Mouse (Mus musculus) cerebellum, postnatal 25 days (tissue): ENCODE measurements around the gene Cdr1.
A peak's percentile ranks its signal among the peaks of the same experiment; 100 is the strongest.

ENCODE experiments used
- DNase-seq, 2 experiments: peaks; one replicate each; pipeline ENCODE4 v3.0.0; 2021; ENCODE audit warnings: mixed read lengths in 2 of 2

The Cdr1 gene

DNA sequence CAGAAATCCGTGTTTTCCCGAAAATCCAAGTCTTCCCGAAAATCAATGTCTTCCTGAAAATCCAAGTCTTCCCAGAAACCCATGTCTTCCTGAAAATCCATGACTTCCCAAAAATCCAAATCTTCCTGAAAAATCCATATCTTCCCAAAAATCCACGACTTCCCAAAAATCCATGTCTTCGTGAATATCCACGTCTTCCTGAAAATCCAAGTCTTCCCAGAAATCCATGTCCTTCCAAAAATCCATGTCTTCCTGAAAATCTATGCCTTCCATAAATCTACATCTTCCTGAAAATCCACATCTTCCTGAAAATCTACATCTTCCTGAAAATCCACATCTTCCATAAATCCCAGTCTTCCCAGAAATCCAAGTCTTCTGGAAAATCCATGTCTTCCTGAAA is at the start of gene Cdr1:
Gene Cdr1, minus strand, starts transcription at position 101 of the 400 bp plus-strand sequence.
- no peak for DNase-seq

DNA sequence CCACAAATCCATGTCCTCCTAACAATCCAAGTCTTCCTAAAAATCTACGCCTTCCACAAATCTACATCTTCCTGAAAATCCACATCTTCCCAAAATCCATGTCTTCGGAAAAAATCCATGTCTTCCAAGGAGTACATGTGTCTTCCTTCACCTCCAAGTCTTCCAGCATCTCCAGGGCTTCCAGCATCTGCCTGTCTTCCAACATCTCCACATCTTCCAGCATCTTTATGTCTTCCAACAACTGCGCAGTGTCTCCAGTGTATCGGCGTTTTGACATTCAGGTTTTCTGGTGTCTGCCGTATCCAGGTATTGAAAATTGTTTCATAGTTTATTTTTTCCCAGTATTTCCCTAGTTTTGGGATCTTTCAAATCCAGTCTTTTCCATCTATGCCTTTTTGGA is 511 bp upstream of the Cdr1 start:
- DNase-seq, result no peak

- peak; percentile 28 to 60 for DNase-seq
Observed at GRCm38 (mm10) chrX:61166519-61166918, 18.8 kb downstream of the Cdr1 start.

GRCm38 (mm10) chrX:61161249-61161648 is 24.1 kb downstream of the Cdr1 start:
- no peak for DNase-seq

DNA sequence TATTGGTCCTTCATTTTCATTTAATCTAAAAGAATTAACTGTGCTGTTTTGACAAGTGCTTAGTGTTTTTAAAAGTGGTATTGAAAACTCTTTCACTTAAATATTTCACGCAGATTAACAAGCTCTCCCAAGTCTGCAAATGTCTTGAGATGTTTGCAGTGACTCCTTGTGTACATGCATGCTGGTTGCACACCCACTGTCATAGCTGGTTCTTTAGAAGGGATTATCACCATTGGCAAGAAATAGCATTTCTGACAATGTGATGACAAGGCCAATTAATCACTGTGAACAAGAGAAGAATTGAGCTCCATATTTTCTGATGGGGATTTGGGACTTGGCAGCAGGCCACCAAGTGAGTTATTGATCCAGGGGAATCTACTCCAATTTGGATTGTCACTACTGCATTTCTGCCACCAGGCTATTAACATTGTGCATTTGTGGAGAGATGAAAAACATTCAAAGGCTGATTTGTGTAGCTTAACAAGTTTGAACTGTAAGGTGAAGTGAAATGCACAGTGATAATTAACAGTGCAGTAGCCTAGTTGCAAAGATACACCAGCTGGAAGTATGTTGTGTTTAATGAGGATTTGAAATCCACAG is 30.6 kb downstream of the Cdr1 start:
- no peak for DNase-seq

DNA sequence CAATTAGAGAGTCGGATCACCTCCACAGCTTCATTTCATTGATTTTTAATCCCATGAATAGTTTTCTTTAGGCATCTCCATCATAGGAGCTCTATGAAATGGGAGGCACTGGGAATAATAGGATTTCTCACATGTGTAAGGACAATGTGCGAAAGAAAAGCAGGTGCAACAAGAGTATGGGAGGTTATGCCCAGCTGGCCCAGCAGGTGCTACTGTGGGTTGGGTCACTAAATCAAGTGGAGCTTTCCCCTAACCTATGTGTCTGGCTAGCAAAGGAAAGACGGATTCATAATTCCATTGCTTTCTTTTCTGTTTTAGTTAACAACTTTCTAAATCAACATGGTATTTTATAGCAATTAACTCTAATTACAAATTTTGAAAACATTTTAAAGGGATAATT is 31.1 kb downstream of the Cdr1 start:
- no peak for DNase-seq

DNA sequence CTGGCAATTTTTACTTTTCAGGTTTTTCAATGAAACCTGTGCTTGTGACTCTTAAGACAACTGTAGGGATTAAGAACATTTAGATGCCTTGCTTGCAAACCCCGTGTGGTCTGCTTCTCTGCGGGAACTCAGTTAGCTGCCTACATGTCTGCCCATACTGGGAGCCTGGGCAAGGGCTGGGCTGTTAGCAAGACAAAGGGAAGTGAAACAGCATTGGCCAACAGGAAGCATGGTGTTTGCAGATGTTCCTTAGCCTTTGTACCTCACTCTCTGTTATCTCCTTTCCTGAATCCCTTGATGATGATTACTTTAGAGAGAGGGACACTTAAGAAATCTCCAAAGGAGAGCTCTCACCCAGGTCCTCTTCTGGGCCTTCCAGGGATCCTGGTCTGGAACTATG is 38.8 kb downstream of the Cdr1 start:
- no peak for DNase-seq

DNA sequence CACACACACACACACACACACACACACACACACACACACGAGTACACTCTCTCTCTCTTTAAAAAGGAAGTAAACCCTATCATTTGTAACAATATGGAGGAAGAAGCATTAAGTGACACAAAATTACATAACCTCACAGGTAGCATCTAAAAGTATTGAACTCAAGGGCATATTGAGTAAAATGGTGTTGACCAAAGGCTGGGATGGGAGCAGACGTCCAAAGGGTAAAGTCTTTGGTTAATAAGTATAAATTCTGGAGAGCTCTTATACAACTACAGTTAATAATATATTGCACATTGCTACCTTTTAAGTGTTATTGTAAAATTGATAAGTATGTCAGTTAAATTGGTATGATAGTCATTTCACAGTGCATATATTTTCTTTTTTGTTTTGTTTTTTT is 39.9 kb downstream of the Cdr1 start:
- no peak for DNase-seq

DNA sequence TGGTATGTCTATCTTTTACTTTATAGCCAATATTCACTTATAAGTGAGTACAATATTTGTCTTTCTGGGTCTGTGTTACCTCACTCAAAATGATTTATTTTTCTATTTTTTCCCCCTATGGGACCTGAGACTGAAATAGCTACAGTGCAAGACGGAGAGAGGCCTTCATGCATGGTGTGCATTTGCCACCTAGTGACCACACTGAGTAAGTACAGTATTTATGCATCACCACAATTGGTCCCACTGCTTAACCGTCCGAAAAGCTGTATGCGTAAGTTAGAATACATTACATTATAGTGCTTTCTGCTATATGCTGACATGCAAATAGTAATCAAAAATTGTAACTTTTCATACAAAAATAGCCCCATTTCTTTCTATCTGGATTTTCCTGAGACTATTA is 50.8 kb downstream of the Cdr1 start:
- DNase-seq, result no peak
